Mouse (Mus musculus) CD4-positive, CD25-positive, alpha-beta regulatory T cell, adult 9 weeks (primary cell): ENCODE measurements around the gene Gm2237. TPM values are rescaled to one million over a fixed set of nuclear protein-coding genes. Genes with fewer than 3 reads are reported as not detected.

ENCODE experiments used
- polyA plus RNA-seq: library from polyadenylated mRNA; unstranded; fragments of 100-300 nt; shearing (Covaris generic); gene quantifications from one replicate; pipeline ENCODE4 v1.2.1, GENCODE M21; 2017

Gene Gm2237
- 5.9 TPM for polyA plus RNA-seq

GRCm38 (mm10) chr14:19584804-19585667, at the start of gene Gm2237:
Gene Gm2237, minus strand, starts transcription at chr14:19585135.

DNA sequence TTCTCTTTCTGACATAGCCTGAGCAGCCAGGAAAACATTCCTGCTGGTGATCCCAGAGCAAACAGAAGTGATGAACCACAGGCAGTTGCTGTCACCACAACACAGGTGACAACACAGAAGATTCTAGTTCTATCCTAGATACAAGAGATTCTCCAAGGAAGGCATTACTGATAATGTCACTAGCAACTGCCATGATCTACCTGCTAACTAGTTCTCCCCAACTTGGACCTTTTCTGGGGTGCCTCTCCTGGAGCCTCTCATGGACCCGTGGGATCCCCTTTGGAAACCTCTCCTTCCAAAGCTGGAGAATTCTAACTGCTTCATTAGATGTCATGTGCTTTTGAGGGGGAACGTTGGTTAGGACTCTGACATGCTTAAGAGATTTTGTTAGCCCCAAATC, 17.5 kb upstream of the Gm2237 start, which contains the start of gene Gm5458:
Gene Gm5458 (minus strand): TSS at position 101 of the 400 bp plus-strand sequence.

GRCm38 (mm10) chr14:19549863-19550262, 35.1 kb downstream of the Gm2237 start, which contains the start of gene Gm2244:
Gene Gm2244, minus strand, starts transcription at chr14:19549963.

Other genes starting within 250 kb of the Gm2237 start
- 9.9 TPM for gene Gm21738, start 166.2 kb downstream of the Gm2237 start, polyA plus RNA-seq
- 0.20 TPM for gene Gm2244, start 35.2 kb downstream of the Gm2237 start, polyA plus RNA-seq
- gene Gm5458, start 17.4 kb upstream of the Gm2237 start, polyA plus RNA-seq = not detected
- 2.6 TPM for gene Nid2, start 166.1 kb upstream of the Gm2237 start, polyA plus RNA-seq
- 98.5 TPM for gene Rtraf, start 238.7 kb upstream of the Gm2237 start, polyA plus RNA-seq